Mouse (Mus musculus) mouse embryonic stem cell (cell line): ENCODE data around the gene Aif1.

Experiments
- in situ Hi-C, 2 experiments: fragments of 300-500 bp; cut with MboI; formaldehyde crosslinking; loops; 1 replicate in 1 of 2; 3 replicates in 1 of 2; pipeline ENCODE4 v1.14.3; 2019 to 2020; ENCODE audit warnings: low sequenced_read_pairs in 2 of 2, low pct_unique_long_range_greater_than_20kb in 1 of 2, mixed read lengths in 1 of 2; ENCODE audit not compliant: unreplicated experiment in 1 of 2

The Aif1 gene

DNA sequence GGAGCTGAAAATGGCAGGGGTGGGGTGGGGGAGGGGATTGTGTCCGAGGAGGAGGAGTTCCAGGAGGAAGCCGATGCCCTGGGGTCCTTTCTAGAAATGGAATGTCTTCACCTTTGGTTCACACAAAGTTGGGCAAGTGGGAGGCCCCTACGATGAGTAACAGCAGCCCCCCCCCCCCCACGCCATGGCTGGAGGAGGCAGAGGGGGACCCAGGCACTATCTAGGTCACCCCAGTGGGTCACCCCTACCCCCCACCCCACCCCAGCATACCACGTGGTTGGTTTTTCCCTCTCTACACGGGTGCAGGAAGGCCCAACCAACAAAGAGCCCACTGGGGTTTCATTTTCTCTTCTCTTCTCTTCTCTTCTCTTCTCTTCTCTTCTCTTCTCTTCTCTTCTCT lies 21.3 kb upstream of the Aif1 start:
- in situ Hi-C loops, result no loop called here

DNA sequence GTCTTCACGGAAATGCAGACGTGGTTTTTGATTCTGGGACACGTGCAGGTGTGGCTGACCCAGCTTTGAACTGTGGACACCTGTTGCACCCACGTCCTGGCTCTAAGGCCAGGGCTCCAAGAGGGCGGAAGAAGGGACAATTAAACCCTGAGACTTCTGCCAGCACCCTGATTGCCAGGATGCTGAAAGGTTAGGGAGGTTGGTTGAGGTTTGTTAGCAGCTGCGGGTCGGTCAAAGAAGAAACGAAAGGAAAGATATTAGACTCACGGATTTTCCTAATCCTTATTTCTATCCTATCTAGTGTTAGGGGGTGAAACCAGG lies 20.4 kb upstream of the Aif1 start:
- in situ Hi-C loops, result no loop called here

DNA sequence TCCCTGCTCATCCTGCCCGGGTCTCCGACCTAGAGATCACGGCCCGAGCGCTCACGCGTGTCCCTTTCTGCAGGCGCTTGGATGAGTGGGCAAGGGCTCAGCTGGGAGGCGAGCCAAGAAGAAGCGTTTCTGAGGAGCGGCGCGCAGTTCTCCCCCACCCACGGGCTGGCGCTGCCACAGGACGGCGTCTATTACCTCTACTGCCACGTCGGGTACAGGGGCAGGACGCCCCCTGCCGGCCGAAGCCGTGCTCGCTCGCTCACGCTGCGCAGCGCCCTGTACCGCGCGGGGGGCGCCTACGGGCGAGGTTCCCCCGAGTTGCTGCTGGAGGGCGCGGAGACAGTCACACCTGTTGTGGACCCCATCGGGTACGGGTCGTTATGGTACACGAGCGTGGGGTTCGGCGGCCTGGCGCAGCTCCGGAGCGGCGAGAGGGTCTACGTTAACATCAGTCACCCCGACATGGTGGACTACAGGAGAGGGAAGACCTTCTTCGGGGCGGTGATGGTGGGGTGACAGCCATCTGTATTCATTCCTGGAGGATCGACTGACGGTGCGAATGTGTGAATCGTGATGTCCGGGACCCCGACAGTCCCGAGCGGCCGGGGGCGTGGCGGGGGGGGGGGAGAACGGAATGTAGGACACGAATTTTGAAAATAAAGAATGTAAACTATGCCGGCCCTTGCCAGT lies 19.9 kb upstream of the Aif1 start:
- in situ Hi-C loops, result no loop called here

DNA sequence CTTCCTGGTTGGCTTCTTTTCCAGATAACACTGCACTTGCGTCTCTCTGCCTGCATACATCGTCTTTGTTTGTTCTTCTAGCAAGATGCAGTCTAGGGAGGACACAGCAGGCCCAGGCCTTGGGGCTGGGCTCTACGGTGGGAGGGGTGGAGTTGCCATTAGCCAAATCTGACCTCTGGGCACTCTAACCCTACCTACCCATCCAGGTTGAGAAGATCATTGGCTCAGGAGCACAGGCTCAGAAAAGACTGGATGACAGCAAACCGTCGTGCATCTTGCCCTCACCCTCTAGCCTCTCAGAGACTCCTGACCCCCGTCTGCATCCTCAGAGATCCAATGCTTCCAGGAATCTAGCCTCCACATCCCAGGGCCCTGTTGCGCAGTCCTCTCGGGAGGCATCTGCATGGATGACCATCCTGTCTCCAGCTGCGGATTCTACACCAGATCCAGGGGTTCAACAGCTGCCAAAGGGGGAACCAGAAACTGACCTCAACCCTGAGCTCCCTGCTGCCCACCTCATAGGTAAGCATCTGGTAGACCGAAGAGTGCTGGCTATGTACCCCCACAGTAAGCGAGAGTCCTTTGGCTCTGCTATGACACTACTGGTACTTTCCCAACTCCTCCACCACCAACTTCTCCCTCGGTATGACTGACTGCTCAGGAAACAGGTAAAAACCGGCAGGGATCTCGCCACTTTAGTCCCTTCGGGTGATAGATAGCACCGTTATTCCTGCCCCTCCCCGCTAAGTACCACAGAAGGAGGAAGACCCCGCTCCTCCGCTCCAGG lies 19.2 kb upstream of the Aif1 start:
- in situ Hi-C loops, result no loop called here

DNA sequence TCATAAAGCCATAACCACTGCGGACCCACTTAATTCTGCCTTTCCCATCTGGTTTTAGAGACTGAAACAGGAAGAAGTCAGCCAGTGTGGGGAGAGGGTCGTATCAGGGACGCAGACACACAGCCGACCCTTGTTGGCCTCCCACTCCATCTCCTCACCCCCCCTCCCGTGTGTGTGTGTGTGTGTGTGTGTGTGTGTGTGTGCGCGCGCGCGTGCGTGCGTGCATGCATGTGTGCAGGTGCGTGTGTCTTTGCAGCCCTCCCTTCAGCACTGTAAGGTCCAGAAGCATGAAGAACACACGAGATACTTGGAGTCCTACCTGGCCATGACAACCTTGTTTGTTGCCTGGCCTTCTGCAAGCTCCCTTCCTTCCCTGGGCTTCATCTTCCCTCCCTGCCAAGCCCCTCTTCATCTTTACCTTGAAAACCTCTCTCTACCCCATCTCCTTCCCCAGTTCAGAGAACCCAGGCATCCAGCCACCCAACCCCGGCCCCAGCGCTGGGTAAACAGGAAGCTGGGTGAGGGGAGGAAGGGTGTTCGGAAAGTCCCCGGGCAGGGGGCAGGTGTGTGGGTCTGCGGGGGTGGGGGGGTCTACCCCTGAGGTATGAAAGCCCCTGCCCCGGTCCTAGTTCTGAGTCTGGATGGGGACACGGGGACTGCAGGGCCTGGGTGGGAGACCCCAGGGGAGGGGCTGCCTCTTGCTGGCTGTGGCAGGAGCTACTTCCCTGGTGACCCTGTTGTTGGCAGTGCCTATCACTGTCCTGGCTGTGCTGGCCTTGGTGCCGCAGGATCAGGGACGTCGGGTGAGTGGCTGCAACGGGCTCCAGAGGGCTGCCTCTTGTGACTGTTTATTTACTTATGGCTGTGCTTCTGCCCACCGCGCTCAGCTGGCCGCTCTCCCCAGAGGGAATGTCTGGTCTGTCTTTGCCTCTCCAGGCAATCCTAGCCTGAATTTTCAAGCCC lies 18.3 kb upstream of the Aif1 start, which contains the start of gene Ltb:
Ltb (plus strand) TSS at position 559 of the 963 bp plus-strand sequence.
- in situ Hi-C loops, result no loop called here

DNA sequence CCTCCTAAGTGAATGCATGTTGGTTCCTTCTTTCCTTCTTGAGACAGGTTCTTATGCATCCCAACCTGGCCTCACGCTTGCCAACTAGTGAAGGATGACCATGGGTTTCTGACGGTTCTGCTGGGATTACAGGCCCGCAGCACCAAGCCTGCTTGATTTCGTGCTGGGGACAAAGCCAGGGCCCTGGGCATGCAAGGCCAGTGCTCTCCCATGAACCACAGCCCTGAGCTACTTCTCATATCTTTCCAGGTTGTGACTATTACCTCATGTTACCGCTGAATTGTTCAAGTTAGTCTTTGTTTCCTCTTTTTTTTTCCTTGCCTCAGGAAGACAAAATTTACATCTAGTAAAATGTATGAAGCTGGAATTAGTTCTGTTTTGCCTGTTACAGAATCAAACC lies 17.1 kb upstream of the Aif1 start:
- in situ Hi-C loops, result no loop called here

DNA sequence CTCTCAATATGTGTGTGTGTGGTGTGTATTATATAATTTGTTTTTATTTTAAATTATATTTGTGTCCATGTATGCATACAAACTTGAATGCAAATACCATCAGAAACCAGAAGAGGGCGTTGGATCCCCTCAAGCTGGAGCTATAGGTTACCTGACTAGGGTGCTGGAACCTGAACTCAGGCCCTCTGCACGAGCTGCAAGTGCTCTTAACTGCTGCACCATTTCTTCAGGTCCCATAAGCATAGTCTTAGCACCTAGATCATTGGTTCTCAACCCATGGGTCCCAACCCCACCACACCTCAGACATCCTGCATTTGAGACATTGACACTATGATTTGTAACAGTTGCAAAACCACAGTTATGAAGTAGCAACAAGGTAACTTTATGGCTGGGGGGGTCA lies 15.9 kb upstream of the Aif1 start:
- in situ Hi-C loops, result no loop called here

DNA sequence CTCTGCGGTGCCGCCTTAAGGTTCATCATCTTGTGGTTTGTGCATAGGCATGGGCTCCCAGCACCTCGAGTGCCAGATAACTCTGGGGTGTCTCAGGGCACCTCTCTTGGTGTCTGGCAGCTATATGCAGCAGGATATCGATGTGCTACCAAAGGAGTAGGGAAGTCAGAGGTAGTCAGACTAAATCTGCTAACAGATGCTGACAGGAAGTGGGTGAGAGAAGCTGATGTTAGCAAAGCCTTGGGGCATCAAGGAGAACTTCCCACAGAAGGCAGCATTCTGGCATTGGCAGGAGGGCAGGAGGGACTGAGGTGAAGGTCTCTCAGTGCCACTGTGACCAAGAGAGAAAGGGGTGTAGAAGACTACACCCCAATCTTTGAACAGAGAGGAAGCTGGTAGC lies 14.2 kb upstream of the Aif1 start:
- in situ Hi-C loops, result no loop called here

DNA sequence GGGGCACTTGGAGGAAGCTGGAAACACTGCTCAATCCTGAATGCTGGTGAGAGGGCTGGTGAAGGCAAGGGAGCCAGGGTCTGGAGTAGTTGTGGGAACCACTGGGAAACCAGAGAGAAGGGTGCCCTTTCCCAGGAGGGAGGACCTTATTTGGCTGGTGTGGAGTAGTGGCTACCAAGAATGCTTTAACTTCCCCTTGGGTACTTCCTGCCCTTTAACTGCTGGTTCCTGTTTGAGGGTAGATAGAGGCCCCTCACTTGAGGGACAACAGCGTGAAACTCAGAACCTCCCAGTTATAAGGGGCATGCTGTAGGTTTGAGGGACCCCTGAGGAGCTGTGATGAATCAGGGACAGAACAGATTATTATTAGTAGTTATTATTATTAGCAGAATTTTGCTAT lies 13.3 kb upstream of the Aif1 start:
- in situ Hi-C loops, result no loop called here

DNA sequence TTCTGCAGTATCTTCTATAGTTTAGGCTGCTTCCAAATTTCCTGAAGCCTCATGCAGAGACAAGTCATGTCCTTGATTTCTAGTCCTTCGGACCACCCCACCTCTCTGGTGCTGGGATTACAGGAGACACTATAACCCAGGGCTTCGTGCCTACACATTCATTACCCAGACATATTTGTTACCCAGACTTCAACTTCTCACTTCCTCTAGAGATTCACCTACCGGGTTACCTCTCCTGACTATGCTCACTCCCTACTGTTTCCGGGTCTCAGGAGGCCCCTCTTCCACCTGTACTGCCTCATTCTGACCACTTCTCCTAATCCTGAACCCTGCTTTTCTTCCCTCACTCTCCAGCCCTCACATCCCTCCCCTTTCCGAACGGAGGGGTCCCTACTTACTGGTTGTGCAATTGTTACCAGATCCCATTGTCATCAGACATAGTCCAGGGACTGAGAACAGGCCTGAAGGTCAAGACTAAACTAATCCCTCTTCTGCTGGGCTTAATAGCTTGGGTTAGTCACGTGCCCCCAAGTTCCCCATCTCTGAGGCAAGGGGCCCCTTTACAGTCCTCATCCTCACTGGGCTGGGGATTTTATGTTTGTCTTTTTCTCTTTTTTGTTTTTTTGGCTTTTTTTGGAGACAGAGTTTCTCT lies 12.2 kb upstream of the Aif1 start, which contains the start of gene Lst1:
Lst1 (minus strand) TSS at position 481 of the 652 bp plus-strand sequence.
- in situ Hi-C loops, result no loop called here

DNA sequence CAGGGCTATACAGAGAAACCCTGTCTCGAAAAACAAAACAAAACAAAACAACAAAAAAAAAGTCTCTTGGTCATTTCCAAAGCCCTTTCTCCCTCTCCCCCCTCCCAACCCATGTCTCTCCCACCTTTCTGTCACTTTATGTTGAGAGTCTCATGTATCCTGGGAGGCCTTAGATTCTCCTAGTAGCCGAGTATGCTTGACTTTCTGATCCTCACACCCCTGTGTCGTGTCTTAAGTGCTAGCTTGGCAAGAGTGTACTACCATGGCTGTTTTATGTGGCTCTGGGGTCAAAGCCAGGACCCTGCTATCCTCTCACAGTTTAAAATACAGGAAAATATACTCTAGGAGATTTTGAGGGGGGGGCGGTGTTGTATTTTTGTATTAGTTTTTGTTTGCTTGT lies 11.5 kb upstream of the Aif1 start:
- in situ Hi-C loops, result no loop called here

DNA sequence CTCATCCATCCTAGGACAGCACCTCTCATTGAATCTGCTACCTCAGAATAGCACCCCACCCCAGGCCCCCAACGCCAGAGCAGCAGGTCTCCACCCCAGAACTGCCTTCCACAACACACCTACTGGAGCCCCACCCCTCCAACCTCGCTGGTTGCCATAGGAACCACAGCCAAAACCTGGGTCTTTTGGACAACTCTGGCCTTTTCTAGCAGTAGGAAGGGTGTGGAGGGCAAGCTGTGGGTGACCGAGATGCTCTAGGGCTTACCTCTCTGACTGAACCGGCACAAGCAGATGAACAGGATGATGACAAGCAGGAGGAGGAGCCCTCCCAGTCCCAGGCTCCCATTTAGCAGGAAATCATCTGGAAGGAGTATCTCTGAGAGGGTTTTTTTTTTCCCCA lies 10.8 kb upstream of the Aif1 start:
- in situ Hi-C loops, result no loop called here

DNA sequence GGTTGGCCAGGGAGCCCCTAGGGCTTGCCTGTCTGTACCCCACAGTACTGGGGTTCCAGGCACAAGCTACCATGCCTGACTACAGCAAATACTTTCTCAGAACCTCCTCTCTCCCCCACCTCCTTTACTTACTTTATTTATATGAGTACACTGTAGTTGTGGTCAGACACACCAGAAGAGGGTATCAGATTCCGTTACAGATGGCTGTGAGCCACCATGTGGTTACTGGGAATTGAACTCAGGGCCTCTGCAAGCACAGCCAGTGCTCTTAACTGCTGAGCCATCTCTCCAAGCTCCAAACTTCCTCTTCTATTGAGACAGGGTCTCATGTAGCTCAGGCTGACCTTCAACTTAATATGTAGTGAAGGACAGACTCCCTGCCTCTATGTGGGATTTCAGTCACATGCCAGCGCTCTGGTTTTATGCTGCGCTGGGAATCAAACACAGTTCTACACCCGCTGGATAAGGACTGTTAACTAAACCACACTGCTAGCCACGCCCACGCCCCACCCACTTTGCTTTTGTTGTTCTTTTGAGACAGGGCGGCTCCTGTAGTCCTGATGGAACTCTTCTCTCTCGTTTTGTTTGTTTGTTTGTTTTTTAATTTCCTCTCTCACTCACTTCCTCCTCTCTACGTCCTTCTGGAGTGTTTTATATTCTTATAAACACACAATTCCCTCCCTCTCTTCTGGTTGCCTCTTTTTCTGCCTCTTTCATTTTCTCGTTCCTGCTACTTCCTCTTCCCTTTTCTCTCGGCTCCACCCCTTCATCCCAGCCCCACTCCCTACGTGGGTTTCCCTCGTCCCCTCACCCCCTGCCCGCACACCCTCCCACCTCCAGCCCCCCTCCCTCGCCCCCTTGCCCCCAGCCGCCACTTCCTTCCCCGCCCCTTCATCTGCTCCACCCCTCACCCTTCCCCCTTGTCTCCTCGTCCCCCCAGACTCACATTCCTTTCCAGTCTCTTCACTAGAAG lies 10.1 kb upstream of the Aif1 start:
- in situ Hi-C loops, result no loop called here

DNA sequence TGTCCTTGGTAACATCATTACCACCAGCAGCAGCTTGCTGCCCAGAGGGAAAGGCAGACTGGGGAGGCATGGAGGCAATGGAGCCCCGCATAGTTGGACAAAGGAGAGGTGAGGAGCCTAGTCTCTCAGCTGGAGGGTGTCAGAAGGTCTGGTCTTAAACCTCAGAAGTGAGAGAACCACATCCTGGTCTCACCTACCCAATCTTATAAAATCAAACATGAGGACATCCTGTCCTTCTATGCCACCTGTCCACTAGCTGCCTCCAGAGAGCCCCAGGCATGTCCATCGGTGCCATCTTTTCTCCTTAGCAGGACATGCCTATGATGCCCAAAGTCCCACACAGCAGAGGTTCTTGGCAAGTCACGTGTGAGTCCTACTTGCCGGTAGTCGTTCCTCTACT lies 4.2 kb upstream of the Aif1 start:
- in situ Hi-C loops, result no loop called here

DNA sequence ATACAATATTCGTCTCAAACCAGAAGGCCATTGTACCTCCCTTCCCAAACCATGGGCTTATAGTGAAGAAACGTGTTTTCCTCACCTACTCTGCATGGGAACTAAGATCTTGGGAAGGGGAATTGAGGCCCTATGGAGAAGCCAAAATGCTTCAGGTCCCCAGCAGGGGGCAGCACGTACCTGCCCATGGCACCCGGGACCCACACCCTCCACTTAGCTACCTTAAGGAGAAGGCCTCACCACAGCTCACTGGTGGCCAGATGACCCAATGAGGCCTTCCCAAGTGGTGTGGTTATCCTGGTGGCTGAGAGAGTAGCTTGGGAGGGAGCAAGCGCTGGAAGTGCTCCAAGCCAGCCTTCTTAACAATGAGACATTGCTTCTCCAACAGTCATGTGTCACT lies 2.7 kb upstream of the Aif1 start:
- in situ Hi-C loops, result loop anchor here in 1 of 2 experiments (5.0 kb wide), 1 partner anchor 54 kb away; the partner anchor contains the start of gene Atp6v1g2

DNA sequence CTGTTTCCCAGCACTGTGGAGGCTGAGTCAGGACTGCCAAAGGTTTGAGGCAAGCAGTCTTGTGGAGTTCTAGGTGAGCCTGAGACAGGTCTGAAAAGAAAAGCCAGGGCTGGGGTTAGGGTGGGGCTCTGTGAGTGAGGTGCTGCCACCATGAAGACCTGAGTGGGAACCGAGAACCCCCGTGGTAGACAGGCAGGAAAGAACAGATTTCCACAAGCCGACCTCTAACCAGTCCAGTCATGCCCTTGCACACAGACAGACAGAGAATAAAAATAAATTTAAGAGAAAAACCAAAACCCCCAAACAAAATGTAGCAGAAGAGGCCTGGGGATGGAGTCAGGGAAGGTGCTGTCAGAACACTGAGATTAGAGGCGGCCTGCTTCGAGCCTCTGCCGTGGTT lies 486 bp downstream of the Aif1 start:
- in situ Hi-C loops, result loop anchor here in 1 of 2 experiments (5.0 kb wide), 1 partner anchor 57 kb away; the partner anchor contains the start of gene Atp6v1g2

DNA sequence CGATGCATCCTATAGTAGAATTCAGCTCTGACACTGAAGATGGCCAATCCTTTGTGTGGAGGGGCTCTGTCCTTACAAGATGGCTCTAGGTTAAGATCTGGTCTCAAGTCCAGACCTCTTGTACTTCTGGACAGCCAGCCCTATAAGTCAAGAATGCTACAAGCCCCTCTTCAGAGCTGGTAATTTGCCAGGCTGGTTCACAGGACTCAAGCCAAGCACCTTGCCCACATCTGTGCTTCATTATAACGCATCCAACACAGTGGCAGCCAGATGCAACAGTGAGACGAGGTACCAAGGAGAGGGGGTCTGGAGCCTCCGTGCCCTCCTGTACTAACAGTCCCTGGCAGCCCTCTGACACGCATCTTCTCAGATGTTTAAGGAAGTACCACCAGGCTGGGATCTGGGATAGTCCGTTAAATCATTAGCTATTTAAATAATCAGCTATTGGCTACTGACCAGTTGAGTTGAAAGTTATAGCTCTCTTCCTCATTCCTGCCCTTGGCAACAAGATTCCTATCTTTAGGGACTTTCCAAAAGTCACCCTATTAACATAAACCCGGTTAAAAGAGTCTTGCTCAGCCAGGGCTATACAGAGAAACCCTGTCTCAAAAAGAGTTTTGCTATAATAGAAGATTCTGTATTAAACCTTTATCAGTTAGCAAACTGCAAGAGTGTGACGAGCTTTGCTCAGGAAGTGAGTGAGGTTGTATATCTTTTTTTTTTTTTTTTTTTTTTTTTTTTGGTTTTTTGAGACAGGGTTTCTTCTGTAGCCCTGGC lies 1.5 kb downstream of the Aif1 start:
- in situ Hi-C loops, result no loop called here
